27 mouse cellular contexts compared by ENCODE assay signal in the genomic region with DNA sequence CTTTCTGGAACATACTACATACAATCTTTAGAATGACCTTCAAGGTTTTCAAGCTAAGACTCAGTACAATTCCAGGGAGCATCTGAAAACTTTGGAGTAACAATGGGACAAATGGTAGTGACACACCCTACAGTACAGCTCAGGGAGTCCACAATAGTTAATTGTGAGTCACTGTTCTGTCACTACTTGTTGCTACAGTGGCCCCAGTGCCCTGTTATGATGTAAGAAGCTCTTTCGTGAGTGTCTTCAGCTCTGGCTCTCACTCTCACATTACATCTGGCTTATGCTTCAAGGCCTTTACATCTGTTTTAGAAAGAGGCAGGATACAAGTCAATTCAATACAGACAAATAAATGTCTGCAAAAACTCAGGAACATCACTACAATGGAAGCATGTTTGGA.
"Had no signal": no experiment of that assay in that cellular context is flagged by ENCODE, and none has a peak within 500 bp of the region (broad histone marks: within the 10 kb centered on the region; RNA-seq: fewer than 3 reads in every experiment).

No protein-coding gene starts in this region.

- H3K4me2 ChIP-seq: heart, embryonic 12.5 days; hindbrain, embryonic 12.5 days; hindbrain, embryonic 14.5 days; intestine, embryonic 15.5 days; limb, embryonic 12.5 days; liver, embryonic 11.5 days; liver, embryonic 13.5 days had no signal

- H3K9ac ChIP-seq: heart, embryonic 12.5 days; hindbrain, embryonic 12.5 days; hindbrain, embryonic 14.5 days; intestine, embryonic 15.5 days; limb, embryonic 12.5 days; liver, embryonic 13.5 days had no signal

- H3K9me3 ChIP-seq: heart, embryonic 10.5 days; heart, embryonic 12.5 days; hindbrain, embryonic 10.5 days; hindbrain, embryonic 12.5 days; intestine, embryonic 15.5 days; limb, embryonic 10.5 days; limb, embryonic 12.5 days; liver, embryonic 13.5 days had no signal

- H3K4me1 ChIP-seq: heart, embryonic 10.5 days; heart, embryonic 12.5 days; intestine, embryonic 15.5 days; liver, embryonic 13.5 days had no signal

- H3K36me3 ChIP-seq: heart, embryonic 10.5 days; hindbrain, embryonic 10.5 days; hindbrain, embryonic 12.5 days; intestine, embryonic 15.5 days; limb, embryonic 10.5 days; limb, embryonic 12.5 days; liver, embryonic 13.5 days had no signal

- H3K27me3 ChIP-seq: heart, embryonic 12.5 days; intestine, embryonic 15.5 days; limb, embryonic 12.5 days; liver, embryonic 13.5 days had no signal

- H3K27ac ChIP-seq: gastrocnemius, adult 2 months; heart, embryonic 10.5 days; hindbrain, embryonic 10.5 days; hindbrain, embryonic 12.5 days; hindbrain, embryonic 14.5 days; intestine, embryonic 15.5 days; layer of hippocampus, adult 2 months; left cerebral cortex, adult 2 months; limb, embryonic 10.5 days; limb, embryonic 12.5 days; liver, embryonic 13.5 days had no signal

- ATAC-seq: hindbrain, embryonic 16.5 days; inflammation-experienced regulatory T-cells, adult 6 months; intestine, embryonic 15.5 days; intestine, postnatal 0 days had no signal

- H3K4me3 ChIP-seq: gastrocnemius, adult 2 months; heart, embryonic 10.5 days; heart, embryonic 12.5 days; hindbrain, embryonic 10.5 days; hindbrain, embryonic 12.5 days; intestine, embryonic 15.5 days; layer of hippocampus, adult 2 months; left cerebral cortex, adult 2 months; limb, embryonic 10.5 days; limb, embryonic 12.5 days; liver, embryonic 13.5 days had no signal

- DNase-seq: gastrocnemius, adult 2 months; gastrocnemius, postnatal 10 days; gastrocnemius, postnatal 36 days; heart, adult 18-20 months; heart, postnatal 10 days; heart, postnatal 4 days; kidney, adult 18-20 months; kidney, adult 8-10 months; kidney, postnatal 10 days; kidney, postnatal 25 days; kidney, postnatal 4 days; liver; liver, embryonic 13.5 days had no signal
